Mouse (Mus musculus): ENCODE results near the gene Gm10642. TPM values are rescaled to one million over a fixed set of nuclear protein-coding genes. Genes with fewer than 3 reads are reported as not detected.

Gene Gm10642
- polyA plus RNA-seq, 1 experiment from 2014 or later: 0.54 TPM

- peak; percentile 98 for ATAC-seq (ENCODE audit: insufficient read depth, low FRiP score, low read depth)
- Histone ChIP-seq H3K4me2 (peak within 1 kb of the TSS; percentile 80), H3K9ac (peak within 1 kb of the TSS; percentile 87), H3K4me1 (0 out of 2 replicates have a peak, but pooled peaks cover 8% of the 10 kb centered on the region), H3K27me3 (replicated peaks) (no peaks in the 10 kb centered on the region), H3K27ac (peak within 1 kb of the TSS; percentile 96), H3K4me3 (replicated peaks) (peak within 1 kb of the TSS; percentile 83), H3K9me3 (no peaks in the 10 kb centered on the region), H3K36me3 (no peaks in the 10 kb centered on the region)
- WGBS: 1% methylated on average over 66 of the region's 67 CpGs
Observed at GRCm38 (mm10) chr9:70657013-70657967, 1.2 kb downstream of the Gm10642 start, which contains the start of gene Mindy2. Mindy2 (minus strand) TSS chr9:70657174.

- H3K4me1 ChIP-seq: 0 out of 2 replicates have a peak, but pooled peaks cover 8% of the 10 kb centered on the region
- no peaks in the 10 kb centered on the region for H3K27me3 ChIP-seq (replicated peaks)
- no peak overlapping the region for H3K9ac ChIP-seq
- no peaks in the 10 kb centered on the region for H3K36me3 ChIP-seq
- H3K4me3 ChIP-seq (replicated peaks): no peak overlapping the region
- whole genome bisulfite sequencing: 56% methylated on average over 2 of the region's 2 CpGs
- H3K4me2 ChIP-seq: no peak overlapping the region
- H3K9me3 ChIP-seq: no peaks in the 10 kb centered on the region
- no peak overlapping the region for H3K27ac ChIP-seq
- no peak for ATAC-seq (ENCODE audit: insufficient read depth, low FRiP score, low read depth)
Observed at GRCm38 (mm10) chr9:70658266-70658665, 2.2 kb downstream of the Gm10642 start.

GRCm38 (mm10) chr9:70664847-70665246 lies 8.8 kb downstream of the Gm10642 start:
- ATAC-seq (ENCODE audit: insufficient read depth, low FRiP score, low read depth): no peak
- Histone ChIP-seq H3K9me3 (no peaks in the 10 kb centered on the region), H3K4me1 (no peaks in the 10 kb centered on the region), H3K27me3 (replicated peaks) (no peaks in the 10 kb centered on the region), H3K4me2 (no peak overlapping the region), H3K4me3 (replicated peaks) (no peak overlapping the region), H3K27ac (no peak overlapping the region), H3K9ac (no peak overlapping the region), H3K36me3 (no peaks in the 10 kb centered on the region)
- WGBS: 74% methylated on average over 4 of the region's 4 CpGs

GRCm38 (mm10) chr9:70665372-70666145 lies 9.5 kb downstream of the Gm10642 start:
- no peak overlapping the region for H3K4me2 ChIP-seq
- no peak overlapping the region for H3K4me3 ChIP-seq (replicated peaks)
- no peak overlapping the region for H3K9ac ChIP-seq
- H3K27ac ChIP-seq: no peak overlapping the region
- no peaks in the 10 kb centered on the region for H3K27me3 ChIP-seq (replicated peaks)
- WGBS: 66% methylated on average over 16 of the region's 16 CpGs
- H3K4me1 ChIP-seq: no peaks in the 10 kb centered on the region
- no peaks in the 10 kb centered on the region for H3K9me3 ChIP-seq
- no peaks in the 10 kb centered on the region for H3K36me3 ChIP-seq
- ATAC-seq (ENCODE audit: insufficient read depth, low FRiP score, low read depth): no peak

- WGBS: 60% methylated on average over 7 of the region's 7 CpGs
- no peaks in the 10 kb centered on the region for H3K9me3 ChIP-seq
- no peaks in the 10 kb centered on the region for H3K27me3 ChIP-seq (replicated peaks)
- ATAC-seq (ENCODE audit: insufficient read depth, low FRiP score, low read depth): no peak
- H3K9ac ChIP-seq: no peak overlapping the region
- H3K4me3 ChIP-seq (replicated peaks): no peak overlapping the region
- H3K4me1 ChIP-seq: no peaks in the 10 kb centered on the region
- H3K27ac ChIP-seq: no peak overlapping the region
- no peaks in the 10 kb centered on the region for H3K36me3 ChIP-seq
- H3K4me2 ChIP-seq: no peak overlapping the region
Observed at GRCm38 (mm10) chr9:70666811-70667210, 10.8 kb downstream of the Gm10642 start.

GRCm38 (mm10) chr9:70668048-70668447 lies 12.0 kb downstream of the Gm10642 start:
- Histone ChIP-seq H3K36me3 (no peaks in the 10 kb centered on the region), H3K27ac (no peak overlapping the region), H3K4me3 (replicated peaks) (no peak overlapping the region), H3K9me3 (no peaks in the 10 kb centered on the region), H3K9ac (no peak overlapping the region), H3K4me2 (no peak overlapping the region), H3K27me3 (replicated peaks) (no peaks in the 10 kb centered on the region), H3K4me1 (no peaks in the 10 kb centered on the region)
- ATAC-seq (ENCODE audit: insufficient read depth, low FRiP score, low read depth): no peak

GRCm38 (mm10) chr9:70669197-70669596 lies 13.1 kb downstream of the Gm10642 start:
- ATAC-seq (ENCODE audit: insufficient read depth, low FRiP score, low read depth): peak; percentile 88
- H3K9me3 ChIP-seq: no peaks in the 10 kb centered on the region
- H3K4me2 ChIP-seq: no peak overlapping the region
- 41% methylated on average over 2 of the region's 2 CpGs for WGBS
- no peaks in the 10 kb centered on the region for H3K4me1 ChIP-seq
- no peaks in the 10 kb centered on the region for H3K27me3 ChIP-seq (replicated peaks)
- no peak overlapping the region for H3K9ac ChIP-seq
- no peak overlapping the region for H3K4me3 ChIP-seq (replicated peaks)
- no peak overlapping the region for H3K27ac ChIP-seq
- no peaks in the 10 kb centered on the region for H3K36me3 ChIP-seq

- ATAC-seq (ENCODE audit: insufficient read depth, low FRiP score, low read depth): peak; percentile 77; the same call in 1 of the 2 replicates
- H3K36me3 ChIP-seq: no peaks in the 10 kb centered on the region
- no peak overlapping the region for H3K4me3 ChIP-seq (replicated peaks)
- H3K4me2 ChIP-seq: no peak overlapping the region
- no peaks in the 10 kb centered on the region for H3K9me3 ChIP-seq
- no peak overlapping the region for H3K9ac ChIP-seq
- 70% methylated on average over 6 of the region's 6 CpGs for WGBS
- H3K27ac ChIP-seq: no peak overlapping the region
- no peaks in the 10 kb centered on the region for H3K27me3 ChIP-seq (replicated peaks)
- H3K4me1 ChIP-seq: no peaks in the 10 kb centered on the region
Observed at GRCm38 (mm10) chr9:70670381-70670780, 14.3 kb downstream of the Gm10642 start.

GRCm38 (mm10) chr9:70671278-70671677 lies 15.2 kb downstream of the Gm10642 start:
- no peak overlapping the region for H3K4me2 ChIP-seq
- no peak overlapping the region for H3K4me3 ChIP-seq (replicated peaks)
- H3K27me3 ChIP-seq (replicated peaks): no peaks in the 10 kb centered on the region
- H3K36me3 ChIP-seq: no peaks in the 10 kb centered on the region
- no peaks in the 10 kb centered on the region for H3K4me1 ChIP-seq
- H3K9me3 ChIP-seq: no peaks in the 10 kb centered on the region
- H3K9ac ChIP-seq: no peak overlapping the region
- ATAC-seq (ENCODE audit: insufficient read depth, low FRiP score, low read depth): no peak
- WGBS: 57% methylated on average over 6 of the region's 6 CpGs
- no peak overlapping the region for H3K27ac ChIP-seq

GRCm38 (mm10) chr9:70671772-70672579 lies 15.9 kb downstream of the Gm10642 start:
- Histone ChIP-seq H3K36me3 (no peaks in the 10 kb centered on the region), H3K4me3 (replicated peaks) (no peak overlapping the region), H3K4me2 (peak overlapping the region; percentile 1; the same call in 1 of the 2 replicates), H3K4me1 (no peaks in the 10 kb centered on the region), H3K9me3 (no peaks in the 10 kb centered on the region), H3K27ac (peak overlapping the region; percentile 36; the same call in 1 of the 2 replicates), H3K27me3 (replicated peaks) (no peaks in the 10 kb centered on the region), H3K9ac (no peak overlapping the region)
- 37% methylated on average over 10 of the region's 10 CpGs for WGBS
- no peak for ATAC-seq (ENCODE audit: insufficient read depth, low FRiP score, low read depth)

GRCm38 (mm10) chr9:70673656-70674055 lies 17.6 kb downstream of the Gm10642 start:
- Histone ChIP-seq H3K9ac (no peak overlapping the region), H3K9me3 (no peaks in the 10 kb centered on the region), H3K4me3 (replicated peaks) (no peak overlapping the region), H3K4me1 (no peaks in the 10 kb centered on the region), H3K36me3 (no peaks in the 10 kb centered on the region), H3K27ac (no peak overlapping the region), H3K4me2 (no peak overlapping the region), H3K27me3 (replicated peaks) (no peaks in the 10 kb centered on the region)
- WGBS: 84% methylated on average over 4 of the region's 4 CpGs
- no peak for ATAC-seq (ENCODE audit: insufficient read depth, low FRiP score, low read depth)

All from stomach, embryonic 15.5 days (tissue).